Mouse (Mus musculus) heart, postnatal 25 days (tissue): ENCODE data around the gene Cdc6. TPM values are rescaled to one million over a fixed set of nuclear protein-coding genes. Genes with fewer than 3 reads are reported as not detected.

ENCODE experiments used
- DNase-seq: peaks from one replicate; pipeline ENCODE4 v3.0.0; 2022; ENCODE audit warnings: low spot score
- intact Hi-C: fragments of 180-260 bp; cut with DNase I; formaldehyde crosslinking; loops from one replicate; pipeline ENCODE4 v1.15.1; 2025
- total RNA-seq, 2 experiments: library from RNA; stranded (reverse); gene quantifications; 2 replicates each; pipeline ENCODE4 v1.2.3; 2021

The Cdc6 gene
- under 1 TPM; 0.28 to 0.52 TPM for total RNA-seq

DNA sequence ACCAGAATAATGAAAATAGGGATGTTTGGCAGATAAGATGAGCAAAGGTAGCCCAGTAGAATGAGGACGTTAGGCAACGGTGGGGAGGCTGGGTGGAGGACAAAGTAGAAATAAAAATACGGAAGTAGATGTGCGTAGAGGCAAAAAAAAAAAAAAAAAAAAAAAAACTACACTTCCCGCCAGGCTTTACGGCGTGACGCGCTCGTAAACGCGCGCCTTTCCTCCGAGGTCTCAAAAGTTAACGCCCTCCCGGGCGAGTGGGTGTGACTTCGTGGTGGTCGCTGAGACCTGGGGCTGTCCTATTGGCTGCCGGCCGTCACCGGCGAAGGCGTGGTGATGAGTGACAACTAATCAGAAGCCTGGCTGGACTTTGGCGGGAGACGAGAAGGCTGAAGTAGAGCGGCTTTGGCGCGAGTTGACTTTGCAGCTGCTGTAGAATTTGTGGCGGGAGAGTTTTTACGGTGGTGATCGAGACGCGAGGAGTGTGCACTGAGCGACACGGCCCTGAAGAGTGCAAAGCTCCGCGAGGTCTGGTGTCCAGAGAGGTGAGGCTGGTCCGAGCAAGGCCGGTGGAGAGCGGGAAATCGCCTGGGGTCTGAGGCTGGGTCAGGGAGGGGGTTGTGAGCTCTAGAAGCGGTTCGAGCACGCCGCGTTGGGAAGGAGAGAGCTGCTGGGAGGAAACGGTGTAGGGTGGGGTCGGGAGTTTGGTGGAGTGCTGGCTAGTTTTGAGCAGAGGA, at the start of gene Cdc6:
Gene Cdc6, plus strand, starts transcription at position 365 of the 737 bp plus-strand sequence.
- peak; percentile 95 for DNase-seq
- intact Hi-C loops = loop anchor here (5.0 kb wide), 1 partner anchor 205 kb away; the partner anchor contains the start of gene Csf3

DNA sequence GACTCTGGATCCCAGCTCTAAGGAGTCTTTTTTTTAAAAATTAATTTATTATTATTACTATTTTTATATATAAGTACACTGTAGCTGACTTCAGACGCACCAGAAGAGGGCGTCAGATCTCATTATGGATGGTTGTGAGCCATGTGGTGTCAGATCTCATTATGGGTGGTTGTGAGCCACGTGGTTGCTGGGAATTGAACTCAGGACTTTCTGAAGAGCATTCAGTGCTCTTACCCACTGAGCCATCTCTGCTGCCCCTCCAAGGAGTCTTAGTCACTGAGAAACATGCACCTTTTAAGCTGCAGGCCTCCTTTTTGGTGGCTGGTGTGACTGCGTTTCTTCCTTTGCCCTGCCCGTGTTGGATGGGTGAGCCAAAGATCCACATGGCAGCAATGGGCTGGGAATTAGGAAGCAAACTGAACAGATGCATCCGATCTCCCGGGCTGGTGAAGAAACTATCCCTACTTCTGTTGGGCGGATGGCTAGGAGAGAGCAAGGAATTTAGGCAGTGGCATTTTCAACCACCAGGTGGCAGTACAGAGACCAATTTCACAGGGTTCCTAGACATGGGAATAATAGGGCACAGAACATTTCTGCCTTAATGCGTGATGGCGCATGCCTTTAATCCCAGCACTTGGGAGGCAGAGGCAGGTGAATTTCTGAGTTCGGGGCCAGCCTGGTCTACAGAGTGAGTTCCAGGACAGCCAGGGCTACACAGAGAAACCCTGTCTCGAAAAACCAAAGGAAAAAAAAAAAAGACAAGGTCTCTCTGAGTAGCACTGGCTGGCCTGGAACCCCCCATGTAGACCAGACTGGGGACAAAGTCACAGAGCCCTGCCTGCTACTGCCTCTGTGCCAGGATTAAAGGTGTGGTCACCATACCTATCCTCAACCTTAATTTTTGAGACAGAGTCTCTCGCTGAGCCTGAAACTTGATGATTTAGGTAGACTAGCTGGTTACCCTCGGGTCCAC, 48.6 kb upstream of the Cdc6 start:
- intact Hi-C loops = loop anchor here (1.0 kb wide), 1 partner anchor 50 kb away; no protein-coding TSS in a partner anchor
- DNase-seq = peak; percentile 54

DNA sequence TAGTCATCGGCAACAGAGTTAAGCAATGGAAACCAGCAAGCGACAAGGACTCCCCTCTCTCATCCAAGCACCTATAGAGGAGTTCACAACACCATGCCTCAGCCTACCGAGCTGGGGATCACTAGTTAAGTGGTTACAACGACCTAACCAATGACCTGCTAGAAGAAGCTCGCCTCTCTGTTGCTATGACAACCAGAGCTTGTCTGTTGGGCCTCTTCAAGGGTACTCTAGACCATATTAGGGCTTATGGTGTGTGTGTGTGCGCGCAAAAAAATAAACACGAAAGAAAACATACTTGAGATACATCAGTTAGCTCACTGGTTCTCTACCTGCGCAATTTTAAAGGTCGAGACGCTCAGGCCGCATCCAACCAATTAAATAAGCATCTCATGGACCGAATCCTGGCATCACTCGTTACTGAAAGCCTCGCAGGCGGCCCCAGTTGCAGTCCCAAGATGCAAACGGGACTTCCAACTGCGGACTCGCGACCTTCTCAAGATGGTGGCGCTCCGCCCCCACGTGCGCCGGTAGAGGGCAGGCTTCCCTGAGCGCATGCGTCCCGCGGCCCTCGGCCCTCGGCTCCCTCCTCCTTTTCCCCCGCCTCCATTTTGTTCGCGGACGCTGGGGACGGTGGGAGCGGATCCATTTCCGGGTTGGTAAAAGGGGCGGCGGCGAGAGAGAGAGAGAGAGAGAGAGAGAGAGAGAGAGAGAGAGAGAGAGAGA, 44.4 kb upstream of the Cdc6 start, which contains the start of gene Wipf2:
Gene Wipf2, plus strand, starts transcription at position 611 of the 723 bp plus-strand sequence.
- intact Hi-C loops = loop anchor here (5.0 kb wide), 1 partner anchor 109 kb away; no protein-coding TSS in a partner anchor

DNA sequence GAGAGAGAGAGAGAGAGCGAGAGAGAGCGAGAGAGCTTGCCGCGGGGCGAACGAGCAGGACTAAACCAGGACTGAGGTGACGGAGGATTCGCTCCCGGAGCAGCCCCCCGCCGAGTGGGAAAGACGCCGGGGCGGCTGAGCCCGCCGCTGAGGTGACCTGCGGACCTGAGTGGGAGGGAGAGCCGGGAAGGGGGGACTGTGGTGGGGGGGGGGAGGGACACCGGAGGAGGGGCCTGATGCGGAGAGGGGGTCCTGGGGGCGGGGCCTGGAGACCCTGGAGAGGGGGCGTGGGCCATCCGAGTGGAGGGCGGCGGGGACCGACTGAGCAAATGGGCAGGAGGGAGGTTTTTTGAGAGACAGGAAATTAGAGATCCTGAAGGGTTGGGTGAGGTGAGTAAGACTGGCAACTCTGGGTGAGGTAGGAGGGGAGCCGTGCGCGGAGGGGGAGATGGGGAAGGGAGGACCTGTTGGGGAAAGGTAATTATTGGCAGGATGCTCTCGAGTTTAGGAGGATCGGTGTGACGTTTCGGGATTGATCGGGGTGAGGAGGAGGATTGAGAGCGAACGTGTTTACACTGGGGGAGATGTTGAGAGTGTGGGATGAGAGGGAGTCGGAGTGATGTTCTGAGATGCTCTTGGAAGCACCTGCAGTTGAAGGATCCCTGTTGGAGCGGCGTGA, 43.7 kb upstream of the Cdc6 start:
- intact Hi-C loops = loop anchor here (5.0 kb wide), 1 partner anchor 108 kb away; no protein-coding TSS in a partner anchor
- DNase-seq = no peak

More for the DNA sequence above, 44.4 kb upstream of the Cdc6 start, which contains the start of gene Wipf2:
- peak; percentile 92 for DNase-seq

DNA sequence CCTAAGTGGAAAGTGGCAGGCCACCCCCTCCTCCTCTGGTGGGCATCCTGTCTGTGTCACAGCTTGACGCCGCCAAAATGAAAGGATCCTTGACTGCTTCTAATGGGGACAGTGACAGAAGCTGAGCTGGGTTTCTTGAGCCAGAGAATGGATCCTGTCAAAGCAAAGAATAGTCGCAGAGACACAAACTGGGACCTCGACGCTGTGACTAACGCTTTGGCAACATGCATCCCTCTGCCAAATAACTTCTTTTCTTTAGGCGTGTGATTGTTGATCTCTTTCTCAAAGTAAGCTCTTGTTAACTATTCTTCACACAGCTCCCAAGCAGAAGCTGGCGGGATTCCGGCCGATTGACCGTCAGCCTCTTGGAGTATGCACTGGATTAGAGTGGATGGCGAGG, 40.3 kb upstream of the Cdc6 start:
- DNase-seq = no peak
- intact Hi-C loops = no loop called here

DNA sequence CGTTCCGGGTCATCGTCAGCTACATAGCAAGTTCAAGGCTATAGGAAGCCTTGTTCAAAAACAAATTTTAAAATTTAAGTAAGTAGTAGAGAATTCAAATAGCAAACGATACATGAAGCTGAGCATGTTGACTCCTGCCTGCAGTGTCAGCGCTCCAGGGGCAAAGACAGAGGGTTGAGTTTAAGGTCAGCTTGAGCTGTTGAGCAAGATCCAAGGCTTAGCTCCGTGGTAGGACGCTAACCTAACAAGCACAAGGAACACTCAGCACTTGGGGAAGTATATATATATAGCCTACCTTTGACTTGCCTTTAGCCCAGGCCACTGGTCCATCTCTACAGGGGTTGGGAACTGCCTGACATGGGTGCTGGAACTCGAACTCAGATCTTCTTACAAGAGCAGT, 37.7 kb upstream of the Cdc6 start:
- DNase-seq = no peak
- intact Hi-C loops = no loop called here

DNA sequence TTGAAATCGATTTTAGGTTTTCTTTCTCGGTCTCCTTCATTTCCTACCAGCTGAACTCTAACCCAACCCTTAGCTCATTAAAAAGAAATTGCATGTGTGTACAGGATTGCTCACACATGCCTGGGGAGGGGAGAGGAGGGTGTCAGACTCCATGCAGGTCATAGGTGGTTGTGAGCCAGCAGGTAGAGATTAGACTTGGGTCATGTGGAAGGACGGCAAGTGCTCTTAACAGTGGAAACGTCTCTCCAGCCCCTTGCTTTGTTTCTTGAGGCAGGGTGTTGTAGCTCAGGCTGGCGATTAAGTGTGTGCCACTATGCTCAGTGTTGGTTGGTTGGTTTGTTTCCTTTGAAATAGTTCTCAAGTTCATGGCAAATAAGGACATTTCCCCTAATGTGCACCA, 36.8 kb upstream of the Cdc6 start:
- intact Hi-C loops = no loop called here
- no peak for DNase-seq

DNA sequence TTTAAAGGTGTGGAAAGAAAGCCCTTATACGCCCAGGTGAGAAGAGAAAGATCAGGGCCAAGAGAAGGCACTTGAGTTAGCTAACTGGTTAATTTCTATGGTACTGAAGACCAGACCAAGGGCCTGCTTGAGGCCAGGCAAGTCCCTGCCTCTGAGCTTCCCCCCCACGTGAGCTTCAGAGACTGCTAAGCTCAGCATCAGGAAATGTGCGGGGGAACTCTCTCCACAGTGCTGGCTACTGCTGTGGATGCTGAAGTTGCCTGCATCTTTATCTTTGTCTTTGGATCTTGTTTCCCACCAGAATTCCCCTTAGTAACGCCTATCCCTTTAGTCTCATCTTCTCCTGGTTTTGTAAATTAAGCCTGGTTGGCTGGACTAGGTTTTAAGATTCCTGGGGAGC, 36.2 kb upstream of the Cdc6 start:
- intact Hi-C loops = no loop called here
- no peak for DNase-seq

DNA sequence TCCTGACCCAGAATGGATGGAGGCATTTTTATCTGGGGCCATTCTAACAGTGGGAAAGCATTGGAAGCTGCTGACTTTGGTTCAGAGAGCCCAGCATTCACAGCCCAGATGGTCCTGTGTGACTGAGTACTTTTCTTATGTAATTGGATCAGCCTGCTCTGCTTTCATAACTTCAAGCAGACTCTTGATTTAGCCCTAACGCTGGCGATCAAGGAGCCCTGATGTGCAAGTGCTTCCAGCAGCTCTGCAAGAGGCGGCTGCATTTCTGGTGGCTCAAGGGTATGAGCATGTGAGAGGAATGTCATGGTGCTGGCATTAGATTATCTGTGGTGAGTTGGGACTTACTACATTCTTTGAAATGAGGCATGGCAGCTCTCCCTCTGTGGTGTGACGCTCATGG, 35.6 kb upstream of the Cdc6 start:
- DNase-seq = peak; percentile 31
- intact Hi-C loops = no loop called here

DNA sequence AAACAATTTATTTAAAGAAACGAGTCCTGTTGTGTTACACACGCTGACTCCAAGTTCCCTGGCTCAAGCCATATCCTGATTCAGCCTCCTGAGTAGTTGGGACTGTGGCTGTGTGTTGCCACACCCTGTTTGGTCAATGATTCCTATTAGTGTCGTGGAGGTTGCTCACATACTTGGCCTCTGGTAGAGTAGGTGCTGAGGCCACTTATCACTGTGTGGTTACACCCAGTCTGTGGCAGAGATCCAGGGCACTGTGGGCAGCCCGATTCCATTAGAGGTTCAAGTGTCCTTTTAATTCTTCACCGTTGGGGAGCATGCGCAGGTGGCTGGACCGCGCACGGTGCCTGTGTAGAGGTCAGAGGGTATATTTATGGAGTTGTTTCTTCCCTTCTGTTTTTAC, 33.7 kb upstream of the Cdc6 start:
- intact Hi-C loops = no loop called here
- DNase-seq = no peak

DNA sequence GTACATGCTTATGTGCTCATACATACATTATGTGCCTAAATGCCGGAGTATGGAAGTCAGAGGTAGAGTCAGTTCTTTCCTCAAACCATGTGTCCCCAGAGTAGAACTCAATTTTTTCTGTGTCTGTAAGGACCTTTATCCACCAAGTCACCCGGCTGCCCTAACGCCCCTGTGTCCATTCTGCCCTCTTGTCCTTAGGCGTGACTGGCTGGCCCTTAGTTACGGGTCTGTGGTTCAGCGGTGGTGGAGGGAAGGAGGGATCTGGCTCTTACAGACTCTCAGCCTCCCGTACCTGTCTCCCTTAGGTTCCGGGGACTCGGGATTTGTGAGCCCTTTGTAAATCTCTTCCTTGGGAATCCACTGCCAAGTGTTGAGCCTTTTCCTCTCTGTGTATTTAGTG, 30.6 kb upstream of the Cdc6 start:
- no peak for DNase-seq
- intact Hi-C loops = no loop called here

DNA sequence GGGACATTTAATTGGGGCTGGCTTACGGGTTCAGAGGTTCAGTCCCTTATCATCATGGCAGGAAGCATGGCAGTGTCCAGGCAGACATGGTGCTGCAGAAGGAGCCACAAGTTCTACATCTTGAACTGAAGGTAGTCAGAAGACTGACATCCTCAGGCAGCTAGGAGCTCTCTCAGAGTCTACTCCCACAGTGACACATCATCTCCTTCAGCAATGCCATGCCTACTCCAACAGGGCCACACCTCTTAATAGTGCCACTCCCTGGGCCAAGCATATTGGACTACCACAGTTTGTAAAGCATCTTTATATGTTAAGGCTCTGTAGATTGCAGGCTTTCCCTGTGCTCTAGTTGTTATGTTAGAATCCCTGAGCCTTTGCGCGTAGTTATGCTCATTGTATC, 19.9 kb upstream of the Cdc6 start:
- intact Hi-C loops = no loop called here
- DNase-seq = no peak

DNA sequence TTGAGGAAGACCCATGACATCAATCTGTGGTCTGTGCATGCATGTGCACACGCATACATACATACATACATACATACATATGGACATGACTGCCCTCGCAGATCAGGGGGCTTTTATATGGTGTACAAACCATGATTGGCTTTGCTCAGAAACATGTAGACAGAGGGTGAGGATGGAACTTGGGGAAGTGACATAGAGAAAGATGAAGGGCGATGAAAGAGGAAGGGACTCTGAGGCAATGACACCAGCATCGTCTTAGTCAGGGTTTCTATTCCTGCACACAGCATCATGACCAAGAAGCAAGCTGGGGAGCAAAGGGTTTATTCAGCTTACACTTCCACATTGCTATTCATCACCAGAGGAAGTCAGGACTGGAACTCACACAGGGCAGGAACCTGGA, 18.5 kb upstream of the Cdc6 start:
- DNase-seq = no peak
- intact Hi-C loops = no loop called here

DNA sequence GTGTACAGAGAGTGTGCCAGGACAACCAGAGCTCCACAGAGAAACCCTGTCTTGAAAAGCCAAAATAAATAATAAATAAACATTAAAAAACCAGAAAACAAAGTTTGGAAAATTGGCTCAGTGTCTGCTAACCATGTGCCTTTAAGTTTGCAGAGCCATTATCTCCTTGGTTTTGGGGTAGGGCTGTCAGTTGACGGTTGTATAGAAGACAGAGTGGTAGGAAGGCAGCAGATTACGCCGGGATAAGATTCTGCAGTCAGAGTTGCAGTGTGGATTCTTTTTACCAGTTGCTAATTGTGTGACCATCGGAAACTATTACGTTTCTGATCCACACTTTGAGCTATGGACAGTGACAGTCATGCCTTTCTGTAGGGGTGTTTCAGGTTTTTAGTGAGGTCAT, 17.6 kb upstream of the Cdc6 start:
- intact Hi-C loops = no loop called here
- DNase-seq = no peak

DNA sequence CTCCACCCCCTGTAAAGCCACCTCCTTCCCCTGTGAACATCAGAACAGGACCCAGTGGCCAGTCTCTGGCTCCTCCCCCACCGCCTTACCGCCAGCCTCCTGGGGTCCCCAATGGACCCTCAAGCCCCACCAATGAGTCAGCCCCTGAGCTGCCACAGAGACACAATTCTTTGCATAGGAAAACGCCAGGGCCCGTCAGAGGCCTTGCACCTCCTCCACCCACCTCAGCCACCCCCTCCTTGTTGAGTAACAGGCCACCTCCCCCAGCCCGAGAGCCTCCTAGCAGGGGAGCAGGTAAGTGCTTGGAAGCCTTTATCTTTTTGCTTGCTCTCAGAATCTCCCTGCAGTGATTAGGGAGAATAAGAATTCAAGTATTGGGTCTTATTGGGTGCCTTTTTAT, 15.2 kb upstream of the Cdc6 start:
- DNase-seq = no peak
- intact Hi-C loops = no loop called here

DNA sequence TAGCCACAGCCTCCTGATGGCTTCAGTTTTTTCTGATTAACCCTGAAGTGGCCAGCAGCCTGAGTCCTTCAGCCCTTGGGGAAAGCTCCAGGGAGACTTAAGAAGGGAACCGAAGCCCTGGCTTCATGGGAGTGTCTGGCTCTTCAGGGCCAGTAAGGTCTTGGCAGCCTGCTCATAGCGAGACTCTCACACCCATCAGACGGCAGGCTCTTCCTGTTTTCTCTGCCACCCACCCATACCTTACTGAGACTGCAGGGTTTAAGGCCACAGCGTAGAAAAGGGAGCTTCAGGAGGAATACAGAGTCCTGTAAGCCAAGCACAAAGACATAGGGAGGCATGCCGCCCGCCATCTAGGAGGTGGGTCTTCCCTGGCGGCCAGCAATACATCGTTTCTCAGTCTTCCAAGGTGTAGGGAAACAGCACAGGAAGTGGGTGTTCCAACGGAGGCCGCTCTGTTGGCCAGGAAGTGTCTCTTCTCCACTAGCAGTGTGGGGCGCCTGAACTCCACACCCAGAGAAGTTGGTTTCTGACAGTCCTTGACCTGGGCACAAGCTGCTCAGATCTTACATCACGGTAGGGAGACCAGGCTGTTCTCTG, 7.0 kb upstream of the Cdc6 start:
- DNase-seq = no peak
- intact Hi-C loops = no loop called here

DNA sequence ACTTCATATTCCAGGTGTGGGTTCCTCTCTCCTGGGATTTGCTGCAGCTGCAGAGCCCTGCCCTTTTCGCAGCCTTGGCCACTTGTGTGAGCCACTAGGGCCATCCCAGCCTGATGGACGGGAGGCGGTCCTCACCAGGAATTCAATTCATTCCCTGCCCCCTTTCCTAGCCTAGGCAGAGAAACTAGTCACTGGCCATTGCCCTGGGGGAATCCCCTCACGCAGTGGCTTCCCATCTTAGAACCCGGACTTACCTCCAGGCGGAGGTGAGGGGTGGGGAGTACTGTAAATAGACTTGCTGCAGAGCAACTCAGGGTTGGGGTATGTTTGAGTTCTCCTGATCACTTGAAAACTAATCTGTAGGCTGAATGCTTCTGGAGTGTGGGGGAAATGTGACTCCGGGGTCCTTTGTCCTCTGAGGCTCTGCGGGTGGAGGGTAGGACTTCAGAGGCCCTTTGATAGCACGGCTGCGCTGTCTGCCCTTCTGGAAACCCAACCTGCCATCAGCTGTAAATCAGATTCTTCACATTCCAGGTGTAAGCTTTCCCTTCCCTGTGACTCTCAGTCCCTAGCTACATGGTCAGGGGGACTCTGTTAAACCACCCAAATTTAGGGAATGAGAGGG, 4.9 kb upstream of the Cdc6 start:
- DNase-seq = no peak
- intact Hi-C loops = no loop called here

DNA sequence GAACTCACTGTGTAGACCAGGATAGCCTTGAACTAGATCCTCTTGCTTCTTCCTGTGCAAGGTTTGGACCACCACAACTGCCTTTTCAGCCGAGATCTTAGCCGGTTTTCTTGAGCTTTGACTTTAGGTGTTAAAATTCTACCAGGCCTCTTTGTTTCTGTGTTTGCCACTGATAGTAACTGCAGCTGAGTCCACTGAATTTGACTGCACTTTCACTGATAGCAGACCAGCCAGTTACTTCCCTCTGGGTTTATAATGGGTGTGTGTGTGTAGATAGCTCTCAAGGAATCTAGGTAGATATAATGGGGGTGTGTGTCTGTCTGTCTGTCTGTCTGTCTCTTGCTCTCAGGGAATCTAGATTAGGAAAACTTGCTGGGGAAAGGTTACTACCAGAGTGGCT, 3.0 kb upstream of the Cdc6 start:
- no peak for DNase-seq
- intact Hi-C loops = no loop called here

DNA sequence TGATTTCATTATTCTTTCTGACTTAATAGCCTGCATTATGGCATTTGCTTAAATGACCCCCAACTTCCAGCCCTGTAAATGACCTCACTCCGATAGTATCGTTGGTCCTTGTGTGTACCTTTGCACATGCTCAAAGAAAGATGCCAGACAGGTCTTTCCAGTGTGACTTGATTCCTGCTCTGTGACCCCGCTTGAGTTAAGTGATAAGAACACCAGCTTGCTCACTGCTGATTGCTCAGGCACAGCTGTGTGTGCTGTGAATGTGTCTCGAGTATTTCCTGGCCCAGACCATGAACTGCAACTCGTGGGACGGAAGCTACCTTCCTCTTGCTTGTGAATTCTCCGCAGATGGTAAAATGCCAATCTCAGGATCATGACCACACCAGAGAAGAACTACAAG, 2.6 kb upstream of the Cdc6 start:
- intact Hi-C loops = loop anchor here (5.0 kb wide), 1 partner anchor 203 kb away; the partner anchor contains the start of gene Csf3
- no peak for DNase-seq
